Mouse (Mus musculus) hindbrain, embryonic 16.5 days (tissue): ENCODE measurements around the gene Hsdl1. TPM values are rescaled to one million over a fixed set of nuclear protein-coding genes. Genes with fewer than 3 reads are reported as not detected.

Experiments
- ATAC-seq: fragments of 200-750 bp; cut with Nextera tagmentation; 2 replicates; pipeline ENCODE4 v1.8.0; 2017; ENCODE audit warnings: moderate TSS enrichment, moderate library complexity
- H3K27ac ChIP-seq: fragments of 300-500 bp; sonication (generic); 2 replicates; pipeline ENCODE4 v1.5.1; 2014; ENCODE audit warnings: low read depth, mild to moderate bottlenecking, control low read depth, low read length, moderate library complexity
- H3K27me3 ChIP-seq: fragments of 300-500 bp; sonication (generic); replicated peaks from 2 replicates; pipeline ENCODE4 v1.6.1; 2014; ENCODE audit warnings: low read length; ENCODE audit not compliant: control insufficient read depth, insufficient read depth
- H3K36me3 ChIP-seq: fragments of 300-500 bp; sonication (generic); 2 replicates; pipeline ENCODE4 v1.6.1; 2014; ENCODE audit warnings: mild to moderate bottlenecking, low read length, moderate library complexity, mixed read lengths; ENCODE audit not compliant: control insufficient read depth, insufficient read depth
- H3K4me1 ChIP-seq: fragments of 300-500 bp; sonication (generic); 2 replicates; pipeline ENCODE4 v1.6.1; 2014; ENCODE audit warnings: low read depth, low read length; ENCODE audit not compliant: control insufficient read depth, insufficient read depth
- H3K4me2 ChIP-seq: fragments of 300-500 bp; sonication (generic); 2 replicates; pipeline ENCODE4 v1.6.1; 2014; ENCODE audit warnings: mild to moderate bottlenecking, low read length, control low read depth, moderate library complexity
- H3K4me3 ChIP-seq: fragments of 300-500 bp; sonication (generic); 2 replicates; pipeline ENCODE4 v1.5.1; 2014; ENCODE audit warnings: mild to moderate bottlenecking, low read length, control low read depth, moderate library complexity
- H3K9ac ChIP-seq: fragments of 300-500 bp; sonication (generic); 2 replicates; pipeline ENCODE4 v1.6.1; 2014; ENCODE audit warnings: low read depth, mild to moderate bottlenecking, control low read depth, low read length, moderate library complexity
- H3K9me3 ChIP-seq: fragments of 300-500 bp; sonication (generic); 2 replicates; pipeline ENCODE4 v1.6.1; 2014; ENCODE audit warnings: mild to moderate bottlenecking, low read length, moderate library complexity; ENCODE audit not compliant: control insufficient read depth
- WGBS: fragments of 180-500 bp; shearing (Covaris S2); extraction: QIAGEN DNeasy Blood & Tissue Kit; methylation state at CpG from one replicate; pipeline ENCODE4 v1.1.7; 2014; 5-methylcytosine and 5-hydroxymethylcytosine counted together
- polyA plus RNA-seq: library from polyadenylated mRNA; unstranded; fragments of >200 nt; fragmentation: Nextera tagmentation; extraction: Ambion mirVana; gene quantifications from 2 replicates; pipeline ENCODE4 v1.2.1, GENCODE M21; 2015

The Hsdl1 gene
- polyA plus RNA-seq, 1 experiment from 2014 or later = 161 TPM

GRCm38 (mm10) chr8:119588844-119589243, 13.9 kb upstream of the Hsdl1 start:
- H3K36me3 ChIP-seq = no peaks in the 10 kb centered on the region
- no peak overlapping the region for H3K9ac ChIP-seq
- no peaks in the 10 kb centered on the region for H3K9me3 ChIP-seq
- no peak overlapping the region for H3K27ac ChIP-seq
- ATAC-seq = no peak
- no peaks in the 10 kb centered on the region for H3K27me3 ChIP-seq
- no peaks in the 10 kb centered on the region; the same call in 1 of the 2 replicates for H3K4me1 ChIP-seq
- H3K4me2 ChIP-seq = no peak overlapping the region
- no peak overlapping the region for H3K4me3 ChIP-seq
- WGBS = 20% methylated on average over 10 of the region's 10 CpGs

- no peak overlapping the region for H3K9ac ChIP-seq
- no peaks in the 10 kb centered on the region; the same call in 1 of the 2 replicates for H3K4me1 ChIP-seq
- no peak overlapping the region for H3K4me3 ChIP-seq
- no peaks in the 10 kb centered on the region for H3K27me3 ChIP-seq
- H3K36me3 ChIP-seq = no peaks in the 10 kb centered on the region
- H3K9me3 ChIP-seq = no peaks in the 10 kb centered on the region
- no peak for ATAC-seq
- H3K4me2 ChIP-seq = no peak overlapping the region
- WGBS = 66% methylated on average over 4 of the region's 4 CpGs
- H3K27ac ChIP-seq = no peak overlapping the region
Measured at GRCm38 (mm10) chr8:119588321-119588720, 13.3 kb upstream of the Hsdl1 start.

- peak overlapping the region; percentile 9; the same call in 1 of the 2 replicates for H3K9ac ChIP-seq
Measured at GRCm38 (mm10) chr8:119585901-119586300, 10.9 kb upstream of the Hsdl1 start.

GRCm38 (mm10) chr8:119580441-119581161, 5.6 kb upstream of the Hsdl1 start:
- 77% methylated on average over 5 of the region's 5 CpGs for WGBS
- Histone ChIP-seq H3K4me2 (no peak overlapping the region), H3K4me1 (peaks cover 1% of the 10 kb centered on the region; the same call in 1 of the 2 replicates), H3K9ac (no peak overlapping the region), H3K4me3 (no peak overlapping the region), H3K9me3 (no peaks in the 10 kb centered on the region), H3K27ac (no peak overlapping the region), H3K27me3 (peaks cover 6% of the 10 kb centered on the region; the same call in 1 of the 2 replicates), H3K36me3 (no peaks in the 10 kb centered on the region)
- ATAC-seq = no peak

More at GRCm38 (mm10) chr8:119585901-119586300, 10.9 kb upstream of the Hsdl1 start:
- WGBS = 29% methylated on average over 19 of the region's 24 CpGs
- Histone ChIP-seq H3K9me3 (no peaks in the 10 kb centered on the region), H3K4me2 (peak overlapping the region; percentile 57), H3K27me3 (no peaks in the 10 kb centered on the region), H3K27ac (no peak overlapping the region), H3K4me1 (no peaks in the 10 kb centered on the region; the same call in 1 of the 2 replicates), H3K36me3 (no peaks in the 10 kb centered on the region), H3K4me3 (peak overlapping the region; percentile 26)
- no peak for ATAC-seq

- 41% methylated on average over 13 of the region's 13 CpGs for WGBS
- Histone ChIP-seq H3K27ac (no peak overlapping the region), H3K4me3 (no peak overlapping the region), H3K4me1 (peaks cover 4% of the 10 kb centered on the region), H3K9ac (no peak overlapping the region), H3K9me3 (no peaks in the 10 kb centered on the region), H3K36me3 (no peaks in the 10 kb centered on the region), H3K4me2 (no peak overlapping the region), H3K27me3 (peaks cover 6% of the 10 kb centered on the region; the same call in 1 of the 2 replicates)
- ATAC-seq = no peak
Measured at GRCm38 (mm10) chr8:119579096-119579495, 4.1 kb upstream of the Hsdl1 start.

GRCm38 (mm10) chr8:119575366-119575726, 363 bp upstream of the Hsdl1 start:
- H3K9ac ChIP-seq = peak overlapping the region; percentile 88
- H3K4me2 ChIP-seq = peak overlapping the region; percentile 68
- no peaks in the 10 kb centered on the region for H3K36me3 ChIP-seq
- H3K27me3 ChIP-seq = peaks cover 6% of the 10 kb centered on the region; the same call in 1 of the 2 replicates
- H3K4me1 ChIP-seq = peaks cover 12% of the 10 kb centered on the region
- no peak overlapping the region for H3K27ac ChIP-seq
- peak overlapping the region; percentile 88 for H3K4me3 ChIP-seq
- H3K9me3 ChIP-seq = no peaks in the 10 kb centered on the region
- ATAC-seq = no peak; the same call in 1 of the 2 replicates
- 1% methylated on average over 16 of the region's 16 CpGs for WGBS

GRCm38 (mm10) chr8:119572411-119572810, 2.6 kb downstream of the Hsdl1 start:
- H3K36me3 ChIP-seq = peaks cover 5% of the 10 kb centered on the region

GRCm38 (mm10) chr8:119571135-119571534, 3.8 kb downstream of the Hsdl1 start:
- ATAC-seq = no peak
- H3K4me1 ChIP-seq = peaks cover 12% of the 10 kb centered on the region
- WGBS = 93% methylated on average over 6 of the region's 6 CpGs

More at GRCm38 (mm10) chr8:119572411-119572810, 2.6 kb downstream of the Hsdl1 start:
- Histone ChIP-seq H3K27ac (no peak overlapping the region), H3K4me3 (no peak overlapping the region), H3K4me1 (peaks cover 12% of the 10 kb centered on the region), H3K27me3 (peaks cover 3% of the 10 kb centered on the region; the same call in 1 of the 2 replicates), H3K9me3 (no peaks in the 10 kb centered on the region), H3K4me2 (no peak overlapping the region), H3K9ac (no peak overlapping the region)
- WGBS = 92% methylated on average over 4 of the region's 4 CpGs
- no peak for ATAC-seq

GRCm38 (mm10) chr8:119569881-119570280, 5.1 kb downstream of the Hsdl1 start:
- 39% methylated on average over 4 of the region's 4 CpGs for WGBS

More at GRCm38 (mm10) chr8:119571135-119571534, 3.8 kb downstream of the Hsdl1 start:
- H3K9me3 ChIP-seq = no peaks in the 10 kb centered on the region
- H3K36me3 ChIP-seq = peaks cover 5% of the 10 kb centered on the region
- no peak overlapping the region for H3K9ac ChIP-seq
- no peaks in the 10 kb centered on the region; the same call in 1 of the 2 replicates for H3K27me3 ChIP-seq
- no peak overlapping the region for H3K4me2 ChIP-seq
- no peak overlapping the region for H3K27ac ChIP-seq
- no peak overlapping the region for H3K4me3 ChIP-seq

More at GRCm38 (mm10) chr8:119569881-119570280, 5.1 kb downstream of the Hsdl1 start:
- Histone ChIP-seq H3K4me2 (no peak overlapping the region), H3K36me3 (peaks cover 18% of the 10 kb centered on the region), H3K27me3 (no peaks in the 10 kb centered on the region), H3K9ac (no peak overlapping the region), H3K27ac (no peak overlapping the region), H3K4me3 (no peak overlapping the region), H3K9me3 (no peaks in the 10 kb centered on the region), H3K4me1 (peaks cover 9% of the 10 kb centered on the region)
- ATAC-seq = no peak
